Mouse (Mus musculus) kidney, postnatal 14 days (tissue): ENCODE measurements around the gene Ssxb10.
"Not testable (repeated sequence)": the region's sequence is repeated elsewhere in the genome, so short reads cannot be mapped to it uniquely, and the experiment has no call there.

Experiments
- DNase-seq: peaks from one replicate; pipeline ENCODE4 v3.0.0; 2022; ENCODE audit warnings: mixed read lengths

Ssxb10 gene

DNA sequence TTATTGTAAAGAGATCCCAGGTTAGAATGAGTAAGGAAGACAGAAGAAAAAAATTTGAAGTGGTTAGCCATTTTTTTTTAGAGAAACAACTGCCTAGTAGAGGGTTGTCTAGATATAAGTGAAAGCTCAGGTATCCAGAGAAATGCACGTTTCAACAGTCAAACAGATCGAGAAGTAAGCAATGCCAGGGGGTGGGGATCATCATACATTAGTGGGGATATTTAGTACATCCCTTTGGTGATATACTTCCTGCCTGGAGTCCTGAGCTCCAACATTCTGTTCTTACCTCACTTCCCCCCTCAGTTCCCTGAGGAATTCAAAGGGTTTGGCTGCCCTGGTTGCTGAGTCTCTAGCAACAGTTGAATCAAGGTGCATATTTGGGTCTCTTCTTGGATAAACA, at the start of gene Ssxb10:
Gene Ssxb10 (plus strand): TSS at position 301 of the 400 bp plus-strand sequence.
- DNase-seq = no peak

GRCm38 (mm10) chrX:8288621-8289020, 38.6 kb upstream of the Ssxb10 start:
- DNase-seq = no peak

- DNase-seq = peak; percentile 1
Observed at GRCm38 (mm10) chrX:8309302-8309701, 17.9 kb upstream of the Ssxb10 start.

DNA sequence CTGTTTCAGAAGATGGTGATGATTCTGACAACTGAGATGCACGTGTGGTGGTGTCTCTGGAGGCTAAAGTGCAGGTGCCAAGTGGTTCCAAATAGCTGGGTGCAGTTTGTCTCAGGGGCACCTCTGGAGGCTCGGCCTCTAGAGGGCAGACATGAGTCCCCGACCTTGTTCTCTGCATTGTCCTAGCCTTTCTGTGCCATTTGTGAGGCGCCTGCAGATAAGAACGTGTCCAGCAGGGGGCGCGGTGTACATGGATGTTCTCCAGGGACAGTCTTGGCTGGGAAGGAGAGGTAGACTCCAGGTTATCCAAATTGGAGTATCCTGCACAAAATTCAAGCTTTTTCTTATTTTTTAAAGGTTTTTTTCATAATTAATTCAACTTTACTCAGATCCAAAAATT, 12.3 kb upstream of the Ssxb10 start:
- DNase-seq = peak; percentile 5

DNA sequence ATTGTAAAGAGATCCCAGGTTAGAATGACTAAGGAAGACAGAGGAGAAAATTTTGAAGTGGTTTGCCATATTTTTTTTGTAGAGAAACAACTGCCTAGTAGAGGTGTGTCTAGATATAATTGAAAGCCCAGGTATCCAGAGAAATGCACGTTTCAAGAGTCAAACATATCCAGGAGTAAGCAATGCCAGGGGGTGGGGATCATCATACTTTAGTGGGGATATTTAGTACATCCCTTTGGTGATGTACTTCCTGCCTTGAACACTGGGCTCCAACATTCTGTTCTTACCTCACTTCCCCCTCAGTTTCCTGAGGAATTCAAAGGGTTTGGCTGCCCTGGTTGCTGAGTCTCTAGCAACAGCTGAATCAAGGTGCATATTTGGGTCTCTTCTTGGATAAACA, 39.5 kb downstream of the Ssxb10 start, which contains the start of gene Ssxb9:
Gene Ssxb9 (plus strand): TSS at position 301 of the 400 bp plus-strand sequence.
- DNase-seq = not testable (repeated sequence)
